Mouse (Mus musculus) CH12.LX (cell line): Measurements from ENCODE around the gene Gm49321. TPM values are rescaled to one million over a fixed set of nuclear protein-coding genes. Genes with fewer than 3 reads are reported as not detected.

Experiments used
- DNase-seq: peaks from one replicate; pipeline ENCODE4 v3.0.0-alpha.2; 2013; ENCODE audit errors: extremely low read depth
- H3K27ac ChIP-seq: 2 replicates; pipeline ENCODE4 v1.5.1; 2012; ENCODE audit warnings: low read depth, mild to moderate bottlenecking, control low read depth, moderate library complexity; ENCODE audit not compliant: insufficient read depth
- H3K27me3 ChIP-seq: replicated peaks from 2 replicates; pipeline ENCODE3; 2012; ENCODE audit warnings: inconsistent platforms
- H3K36me3 ChIP-seq, 2 experiments: replicated peaks in 1 of 2; 2 replicates each; pipeline versions ENCODE3 to v1.6.1; 2012; ENCODE audit warnings: inconsistent platforms in 1 of 2, low read length in 1 of 2, mild to moderate bottlenecking in 1 of 2, mixed read lengths in 1 of 2, moderate library complexity in 1 of 2; ENCODE audit not compliant: control insufficient read depth in 1 of 2, insufficient read depth in 1 of 2
- H3K4me1 ChIP-seq, 2 experiments: 2 replicates each; pipeline ENCODE4 v1.6.1; 2012; ENCODE audit warnings: inconsistent platforms in 1 of 2, moderate library complexity in 1 of 2; ENCODE audit not compliant: insufficient read depth in 2 of 2, control insufficient read depth in 1 of 2
- H3K4me2 ChIP-seq: 2 replicates; pipeline ENCODE4 v1.6.1; 2012; ENCODE audit warnings: low read depth, mild to moderate bottlenecking, control low read depth; ENCODE audit not compliant: poor library complexity, insufficient read depth, severe bottlenecking
- H3K4me3 ChIP-seq, 3 experiments: fragments of 150-350 bp in 1 of 3; sonication (generic) in 1 of 3; replicated peaks in 1 of 3; 2 replicates each; pipeline versions ENCODE3 to v1.5.1; 2011 to 2012; ENCODE audit warnings: low read depth in 2 of 3, low read length in 2 of 3, mild to moderate bottlenecking in 2 of 3, moderate library complexity in 2 of 3, control low read depth in 1 of 3, improper control_type of control experiment in 1 of 3, inconsistent platforms in 1 of 3, mixed read lengths in 1 of 3; ENCODE audit not compliant: poor library complexity in 1 of 3
- H3K79me2 ChIP-seq: replicated peaks from 2 replicates; pipeline ENCODE4 v1.6.1; 2012; ENCODE audit warnings: mild to moderate bottlenecking, moderate library complexity; ENCODE audit not compliant: control insufficient read depth, poor library complexity, insufficient read depth, severe bottlenecking; ENCODE audit errors: extremely low read depth
- H3K9ac ChIP-seq: 2 replicates; pipeline ENCODE4 v1.6.1; 2012; ENCODE audit warnings: low read depth, mild to moderate bottlenecking, control low read depth, moderate library complexity; ENCODE audit not compliant: insufficient read depth
- H3K9me3 ChIP-seq: replicated peaks from 2 replicates; pipeline ENCODE3; 2012; ENCODE audit warnings: low read length, inconsistent platforms, mixed read lengths
- BHLHE40 ChIP-seq: IDR thresholded peaks from 2 replicates; pipeline ENCODE4 v1.6.1; 2011; ENCODE audit warnings: mild to moderate bottlenecking, low read depth, low read length, improper control_type of control experiment
- CHD1 ChIP-seq: IDR thresholded peaks from 2 replicates; pipeline ENCODE4 v1.6.1; 2012; ENCODE audit warnings: low read depth, low read length, improper control_type of control experiment, inconsistent platforms
- CHD2 ChIP-seq: IDR thresholded peaks from 2 replicates; pipeline ENCODE4 v1.6.1; 2011; ENCODE audit warnings: low read length, improper control_type of control experiment
- ELF1 ChIP-seq: IDR thresholded peaks from 2 replicates; pipeline ENCODE4 v1.6.1; 2014; ENCODE audit warnings: low read depth, mild to moderate bottlenecking, inconsistent platforms, low read length, improper control_type of control experiment
- EP300 ChIP-seq: IDR thresholded peaks from 2 replicates; pipeline ENCODE4 v1.6.1; 2011; ENCODE audit warnings: low read length, improper control_type of control experiment
- GABPA ChIP-seq: IDR thresholded peaks from 2 replicates; pipeline ENCODE4 v1.6.1; 2012; ENCODE audit warnings: low read depth, low read length, improper control_type of control experiment, inconsistent platforms; ENCODE audit not compliant: insufficient replicate concordance
- HCFC1 ChIP-seq: IDR thresholded peaks from 2 replicates; pipeline ENCODE4 v1.6.1; 2012; ENCODE audit warnings: low read depth, mild to moderate bottlenecking, inconsistent platforms, low read length, improper control_type of control experiment
- JUN ChIP-seq: IDR thresholded peaks from 2 replicates; pipeline ENCODE4 v1.6.1; 2011; ENCODE audit warnings: low read depth, mild to moderate bottlenecking, low read length, improper control_type of control experiment, moderate library complexity; ENCODE audit not compliant: insufficient read depth
- JUND ChIP-seq: conservative IDR thresholded peaks from 2 replicates; pipeline ENCODE4 v1.6.1; 2011; ENCODE audit warnings: low read depth, low read length, improper control_type of control experiment
- KAT2A ChIP-seq: IDR thresholded peaks from 2 replicates; pipeline ENCODE4 v1.6.1; 2012; ENCODE audit warnings: low read length, improper control_type of control experiment, inconsistent platforms; ENCODE audit not compliant: insufficient replicate concordance
- MAFK ChIP-seq: IDR thresholded peaks from 2 replicates; pipeline ENCODE4 v1.6.1; 2011; ENCODE audit warnings: low read length, improper control_type of control experiment; ENCODE audit not compliant: insufficient replicate concordance
- MAZ ChIP-seq: IDR thresholded peaks from 2 replicates; pipeline ENCODE4 v1.6.1; 2012; ENCODE audit warnings: low read depth, mild to moderate bottlenecking, inconsistent platforms, low read length, improper control_type of control experiment, moderate library complexity
- MEF2A ChIP-seq: IDR thresholded peaks from 2 replicates; pipeline ENCODE4 v1.6.1; 2014; ENCODE audit warnings: low read depth, mild to moderate bottlenecking, inconsistent platforms, low read length, improper control_type of control experiment, borderline replicate concordance
- MXI1 ChIP-seq: IDR thresholded peaks from 2 replicates; pipeline ENCODE4 v1.6.1; 2011; ENCODE audit warnings: mild to moderate bottlenecking, low read depth, low read length, improper control_type of control experiment
- MYC ChIP-seq: IDR thresholded peaks from 2 replicates; pipeline ENCODE4 v1.6.1; 2011; ENCODE audit warnings: low read depth, mild to moderate bottlenecking, improper control_type of control experiment, low read length
- NELFE ChIP-seq: IDR thresholded peaks from 2 replicates; pipeline ENCODE4 v1.6.1; 2011; ENCODE audit warnings: low read depth, low read length, improper control_type of control experiment
- POLR2AphosphoS2 ChIP-seq: IDR thresholded peaks from 2 replicates; pipeline ENCODE4 v1.6.1; 2011; ENCODE audit warnings: low read depth, low read length, improper control_type of control experiment
- SMC3 ChIP-seq: IDR thresholded peaks from 2 replicates; pipeline ENCODE4 v1.6.1; 2011; ENCODE audit warnings: low read depth, low read length, improper control_type of control experiment
- TBP ChIP-seq: conservative IDR thresholded peaks from 2 replicates; pipeline ENCODE4 v1.6.1; 2011; ENCODE audit warnings: low read depth, low read length, improper control_type of control experiment
- UBTF ChIP-seq: IDR thresholded peaks from 2 replicates; pipeline ENCODE4 v1.6.1; 2012; ENCODE audit warnings: low read depth, mild to moderate bottlenecking, inconsistent platforms, low read length, improper control_type of control experiment, moderate library complexity
- USF2 ChIP-seq: conservative IDR thresholded peaks from 2 replicates; pipeline ENCODE4 v1.6.1; 2011; ENCODE audit warnings: low read depth, low read length, improper control_type of control experiment
- ZKSCAN1 ChIP-seq: IDR thresholded peaks from 2 replicates; pipeline ENCODE4 v1.6.1; 2012; ENCODE audit warnings: low read depth, inconsistent platforms, low read length, improper control_type of control experiment, borderline replicate concordance
- ZMIZ1 ChIP-seq: IDR thresholded peaks from 2 replicates; pipeline ENCODE4 v1.6.1; 2012; ENCODE audit warnings: low read depth, mild to moderate bottlenecking, inconsistent platforms, low read length, improper control_type of control experiment
- dilution Hi-C: fragments of 300-500 bp; cut with MboI; formaldehyde crosslinking; loops from 2 replicates; pipeline ENCODE4 v1.14.3; 2020; ENCODE audit warnings: low sequenced_read_pairs; ENCODE audit not compliant: extremely low pct_unique_long_range_greater_than_20kb, extremely low pct_ligation_motif_present
- in situ Hi-C: fragments of 300-500 bp; cut with MboI; formaldehyde crosslinking; loops from 3 replicates; pipeline ENCODE4 v1.14.3; 2019; ENCODE audit warnings: low sequenced_read_pairs, low pct_ligation_motif_present, low pct_unique_long_range_greater_than_20kb, mixed read lengths
- polyA plus RNA-seq: library from polyadenylated mRNA; unstranded; fragments of >175 nt; gene quantifications from 2 replicates; pipeline ENCODE4 v1.2.1, GENCODE M21; 2012; ENCODE audit warnings: low read depth; ENCODE audit not compliant: insufficient read length
- total RNA-seq, 2 experiments: library from RNA; depleted of rRNA; stranded (reverse); fragments of 300-350 nt in 1 of 2; fragments of >200 nt in 1 of 2; gene quantifications; 2 replicates each; pipeline ENCODE4 v1.2.3; 2012 to 2014

The Gm49321 gene
- total and polyA plus RNA-seq, 3 experiments: not detected

GRCm38 (mm10) chr12:73996906-73997296, 59.4 kb downstream of the Gm49321 start:
- Histone ChIP-seq H3K9me3 (peaks cover 2% of the 10 kb centered on the region), H3K4me3 (no peak overlapping the region), H3K79me2 (no peaks in the 10 kb centered on the region), H3K36me3 (no peaks in the 10 kb centered on the region), H3K4me2 (no peak overlapping the region), H3K27ac (no peak overlapping the region), H3K9ac (no peak overlapping the region), H3K4me1 (no peaks in the 10 kb centered on the region; a peak in 1 of 4 replicates), H3K27me3 (no peaks in the 10 kb centered on the region)
- in situ Hi-C loops (no loop called here), dilution Hi-C loops (no loop called here)
- TF ChIP-seq MAFK (no peak), HCFC1 (no peak), UBTF (no peak), MEF2A (no peak), ELF1 (no peak), NELFE (no peak), BHLHE40 (no peak), GABPA (no peak), ZMIZ1 (no peak), KAT2A (no peak)
- DNase-seq: no peak

DNA sequence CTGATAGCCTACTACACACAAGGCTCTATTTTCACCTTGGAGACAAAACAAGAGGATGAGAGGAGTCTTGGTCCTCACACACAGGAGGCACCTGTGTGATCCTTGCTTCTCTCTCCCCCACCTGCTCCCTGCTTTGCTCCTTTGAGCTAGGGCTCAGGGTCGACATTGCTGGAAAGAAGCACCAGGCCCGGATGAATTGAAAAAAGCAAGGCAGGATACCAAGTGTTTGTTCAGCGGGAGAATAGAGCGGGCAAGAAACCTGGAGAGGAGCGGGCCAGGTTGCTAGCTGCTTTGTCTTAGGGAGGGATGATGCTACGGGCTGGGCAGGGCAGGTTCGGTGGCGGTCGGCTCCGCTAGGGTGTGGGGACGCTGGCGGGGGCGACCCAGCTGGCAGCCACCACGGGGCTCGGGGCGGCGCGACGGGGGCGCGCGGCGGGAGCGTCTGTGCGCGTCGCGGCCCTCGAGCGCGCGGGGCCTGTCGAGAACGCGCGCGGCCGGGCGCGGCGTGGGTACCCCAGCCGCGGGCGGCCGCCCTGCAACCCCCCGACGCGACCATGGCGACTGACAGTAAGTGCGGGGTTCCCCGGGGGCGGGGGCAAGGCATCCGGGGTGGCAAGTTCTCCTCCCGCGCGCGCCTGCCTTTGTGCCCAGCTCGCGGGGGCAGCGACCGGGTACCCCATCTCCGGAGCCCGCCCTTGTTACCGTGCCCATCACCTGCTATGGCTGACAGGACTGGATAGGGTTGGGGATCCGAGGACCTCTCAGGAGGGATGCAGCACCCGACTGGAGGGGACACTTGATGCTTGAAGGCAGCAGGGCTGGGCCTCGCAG, 60.1 kb downstream of the Gm49321 start, which contains the start of gene Syt16:
Gene Syt16 (plus strand): TSS at position 365 of the 831 bp plus-strand sequence.
- Histone ChIP-seq H3K4me2 (no peak within 1 kb of the TSS), H3K9ac (no peak within 1 kb of the TSS), H3K27me3 (no peaks in the 10 kb centered on the region), H3K36me3 (no peaks in the 10 kb centered on the region), H3K79me2 (no peaks in the 10 kb centered on the region), H3K9me3 (peaks cover 2% of the 10 kb centered on the region), H3K27ac (no peak within 1 kb of the TSS), H3K4me1 (peaks cover 4 to 5% of the 10 kb centered on the region in 2 experiments; a peak in 3 of 4 replicates), H3K4me3 (no peak within 1 kb of the TSS)
- in situ Hi-C loops (no loop called here), dilution Hi-C loops (no loop called here)
- TF ChIP-seq MEF2A (no peak), JUN (no peak), JUND (no peak), MYC (no peak), POLR2AphosphoS2 (no peak), USF2 (no peak), EP300 (no peak), MXI1 (no peak), MAZ (no peak), CHD2 (no peak), UBTF (no peak), CHD1 (no peak), HCFC1 (no peak), GABPA (no peak), BHLHE40 (no peak), SMC3 (no peak), ZKSCAN1 (no peak), TBP (no peak)
- no peak for DNase-seq
